Mouse (Mus musculus) midbrain, embryonic 15.5 days (tissue): Measurements from ENCODE around the gene Zgpat. TPM values are rescaled to one million over a fixed set of nuclear protein-coding genes. Genes with fewer than 3 reads are reported as not detected.

Experiments
- ATAC-seq: fragments of 200-750 bp; cut with Nextera tagmentation; replicated peaks from 2 replicates; pipeline ENCODE4 v1.8.0; 2017; ENCODE audit warnings: moderate TSS enrichment
- H3K27ac ChIP-seq: fragments of 300-500 bp; sonication (generic); 2 replicates; pipeline ENCODE4 v1.5.1; 2015; ENCODE audit warnings: mild to moderate bottlenecking, inconsistent platforms
- H3K27me3 ChIP-seq: fragments of 300-500 bp; sonication (generic); replicated peaks from 2 replicates; pipeline ENCODE4 v1.6.1; 2015; ENCODE audit warnings: inconsistent platforms
- H3K36me3 ChIP-seq: fragments of 300-500 bp; sonication (generic); replicated peaks from 2 replicates; pipeline ENCODE4 v1.6.1; 2015; ENCODE audit warnings: inconsistent platforms
- H3K4me1 ChIP-seq: fragments of 300-500 bp; sonication (generic); 2 replicates; pipeline ENCODE4 v1.6.1; 2015; ENCODE audit warnings: inconsistent platforms
- H3K4me2 ChIP-seq: fragments of 300-500 bp; sonication (generic); 2 replicates; pipeline ENCODE4 v1.6.1; 2015; ENCODE audit warnings: inconsistent platforms, mild to moderate bottlenecking, moderate library complexity
- H3K4me3 ChIP-seq: fragments of 300-500 bp; sonication (generic); 2 replicates; pipeline ENCODE4 v1.5.1; 2015; ENCODE audit warnings: mild to moderate bottlenecking, inconsistent platforms
- H3K9ac ChIP-seq: fragments of 300-500 bp; sonication (generic); 2 replicates; pipeline ENCODE4 v1.6.1; 2015; ENCODE audit warnings: mild to moderate bottlenecking, inconsistent platforms
- H3K9me3 ChIP-seq: fragments of 300-500 bp; sonication (generic); 2 replicates; pipeline ENCODE4 v1.6.1; 2016; ENCODE audit warnings: inconsistent platforms
- WGBS: fragments of 180-500 bp; shearing (Covaris S2); methylation state at CpG from one replicate; pipeline ENCODE4 v1.1.7; 2015; ENCODE audit warnings: mixed read lengths; 5-methylcytosine and 5-hydroxymethylcytosine counted together
- polyA plus RNA-seq: library from polyadenylated mRNA; unstranded; fragments of >200 nt; fragmentation: Nextera tagmentation; extraction: Ambion mirVana; gene quantifications from 2 replicates; pipeline ENCODE4 v1.2.1, GENCODE M21; 2015

Zgpat gene
- polyA plus RNA-seq, 1 experiment from 2014 or later, result 103 TPM

DNA sequence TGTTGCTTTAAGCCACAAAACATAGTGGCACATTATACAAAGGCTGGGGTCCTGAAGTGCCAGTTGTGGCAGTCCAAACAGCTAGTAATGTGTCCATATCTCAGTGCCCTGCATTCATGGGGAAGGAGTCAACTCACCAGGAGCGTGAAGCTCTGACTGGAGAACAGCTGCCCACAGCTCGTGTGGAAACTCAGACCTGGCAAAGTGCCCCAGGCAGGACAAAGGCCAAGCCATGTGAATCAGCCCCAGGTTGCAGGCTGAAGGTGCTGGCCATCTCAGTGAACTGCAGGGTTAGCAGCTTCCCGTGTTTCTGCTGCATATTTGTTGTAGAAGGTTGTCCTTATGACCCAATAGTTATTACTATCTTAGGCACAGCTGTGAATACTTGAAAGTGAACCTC is 51.2 kb downstream of the Zgpat start:
- H3K9ac ChIP-seq, result no peak overlapping the region
- no peak overlapping the region for H3K27ac ChIP-seq
- ATAC-seq, result no peak
- H3K36me3 ChIP-seq, result no peaks in the 10 kb centered on the region
- H3K4me2 ChIP-seq, result no peak overlapping the region
- no peaks in the 10 kb centered on the region for H3K9me3 ChIP-seq
- 0 out of 2 replicates have a peak, but pooled peaks cover under 1% of the 10 kb centered on the region for H3K4me1 ChIP-seq
- WGBS, result 58% methylated on average over 3 of the region's 3 CpGs
- H3K27me3 ChIP-seq, result no peaks in the 10 kb centered on the region
- no peak overlapping the region for H3K4me3 ChIP-seq

DNA sequence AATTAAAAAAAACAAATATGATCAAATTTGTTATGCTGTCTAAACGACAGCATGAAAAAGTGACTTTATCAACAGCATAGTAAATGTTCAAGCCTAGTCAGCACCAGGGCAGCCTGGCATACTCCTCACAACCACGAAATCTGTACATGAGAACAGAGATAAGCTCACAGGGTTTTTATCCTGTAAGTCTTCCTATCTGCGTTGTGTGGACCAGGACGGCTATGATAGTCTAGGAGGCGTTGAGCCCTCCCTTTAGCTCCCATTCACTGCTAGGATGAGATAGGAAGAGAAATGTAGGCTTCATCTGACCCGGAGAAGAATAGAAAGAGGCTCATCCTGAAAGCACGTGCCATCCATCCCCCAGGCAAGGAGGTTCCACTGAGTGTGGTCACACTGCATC is 54.6 kb downstream of the Zgpat start:
- no peaks in the 10 kb centered on the region for H3K9me3 ChIP-seq
- 76% methylated on average over 7 of the region's 7 CpGs for WGBS
- H3K4me1 ChIP-seq, result no peaks in the 10 kb centered on the region
- no peak overlapping the region for H3K9ac ChIP-seq
- no peak overlapping the region for H3K4me3 ChIP-seq
- no peak overlapping the region for H3K27ac ChIP-seq
- H3K4me2 ChIP-seq, result no peak overlapping the region
- peaks cover 12% of the 10 kb centered on the region for H3K36me3 ChIP-seq
- H3K27me3 ChIP-seq, result no peaks in the 10 kb centered on the region
- ATAC-seq, result no peak

GRCm38 (mm10) chr2:181420426-181420825 is 55.7 kb downstream of the Zgpat start:
- WGBS, result 79% methylated on average over 4 of the region's 4 CpGs
- H3K4me1 ChIP-seq, result no peaks in the 10 kb centered on the region
- no peaks in the 10 kb centered on the region for H3K27me3 ChIP-seq
- no peak overlapping the region for H3K4me2 ChIP-seq
- H3K9me3 ChIP-seq, result no peaks in the 10 kb centered on the region
- no peak overlapping the region for H3K4me3 ChIP-seq
- H3K9ac ChIP-seq, result no peak overlapping the region
- no peak overlapping the region for H3K27ac ChIP-seq
- H3K36me3 ChIP-seq, result peaks cover 12% of the 10 kb centered on the region
- no peak for ATAC-seq

- WGBS, result 85% methylated on average over 4 of the region's 4 CpGs
- Histone ChIP-seq H3K27ac (no peak overlapping the region), H3K9ac (no peak overlapping the region), H3K9me3 (no peaks in the 10 kb centered on the region), H3K4me1 (no peaks in the 10 kb centered on the region), H3K4me2 (no peak overlapping the region), H3K36me3 (peaks cover 12% of the 10 kb centered on the region), H3K4me3 (no peak overlapping the region), H3K27me3 (no peaks in the 10 kb centered on the region)
- no peak for ATAC-seq
These were observed 56.3 kb downstream of the Zgpat start for GRCm38 (mm10) chr2:181420903-181421638.

- ATAC-seq, result no peak
- WGBS, result 92% methylated on average over 9 of the region's 9 CpGs
- H3K4me3 ChIP-seq, result no peak overlapping the region
- H3K27ac ChIP-seq, result no peak overlapping the region
- no peaks in the 10 kb centered on the region for H3K4me1 ChIP-seq
- H3K9me3 ChIP-seq, result no peaks in the 10 kb centered on the region
- H3K27me3 ChIP-seq, result no peaks in the 10 kb centered on the region
- H3K36me3 ChIP-seq, result peaks cover 12% of the 10 kb centered on the region
- H3K9ac ChIP-seq, result no peak overlapping the region
- H3K4me2 ChIP-seq, result no peak overlapping the region
These were observed 59.1 kb downstream of the Zgpat start for GRCm38 (mm10) chr2:181423834-181424233.

Other genes with a start within 250 kb of the Zgpat start
- gene Kcnq2, start 229.6 kb upstream of the Zgpat start, polyA plus RNA-seq, result 54.0 and 62.5 TPM in 2 replicates
- 11.5 and 12.1 TPM in 2 replicates for gene Eef1a2, start 207.9 kb upstream of the Zgpat start, polyA plus RNA-seq
- gene Ppdpf, start 177.7 kb upstream of the Zgpat start, polyA plus RNA-seq, result 432 and 436 TPM in 2 replicates
- gene Ptk6, start 162.1 kb upstream of the Zgpat start, polyA plus RNA-seq, result not detected in 2 replicates
- 0.18 and 0.22 TPM in 2 replicates for gene Srms, start 151.7 kb upstream of the Zgpat start, polyA plus RNA-seq
- 0.14 and 0.24 TPM in 2 replicates for gene Fndc11, start 144.9 kb upstream of the Zgpat start, polyA plus RNA-seq
- gene Helz2, start 122.9 kb upstream of the Zgpat start, polyA plus RNA-seq, result 0.40 and 0.66 TPM in 2 replicates
- gene Gmeb2, start 76.9 kb upstream of the Zgpat start, polyA plus RNA-seq, result 18.1 and 19.4 TPM in 2 replicates
- 1,443 and 1,470 TPM in 2 replicates for gene Stmn3, start 50.4 kb upstream of the Zgpat start, polyA plus RNA-seq
- gene Rtel1, start 45.2 kb upstream of the Zgpat start, polyA plus RNA-seq, result 44.1 and 50.0 TPM in 2 replicates
- 96.4 and 99.7 TPM in 2 replicates for gene Arfrp1, start 476 bp downstream of the Zgpat start, polyA plus RNA-seq
- 66.3 and 71.4 TPM in 2 replicates for gene Lime1, start 15.2 kb downstream of the Zgpat start, polyA plus RNA-seq
- gene Zbtb46, start 94.5 kb downstream of the Zgpat start, polyA plus RNA-seq, result 23.8 and 26.0 TPM in 2 replicates
- gene Abhd16b, start 128.3 kb downstream of the Zgpat start, polyA plus RNA-seq, result 0.09 and 0.12 TPM in 2 replicates
- gene Tpd52l2, start 132.2 kb downstream of the Zgpat start, polyA plus RNA-seq, result 117 TPM in 2 replicates
- gene Dnajc5, start 155.6 kb downstream of the Zgpat start, polyA plus RNA-seq, result 291 and 297 TPM in 2 replicates
- gene Uckl1, start 220.0 kb downstream of the Zgpat start, polyA plus RNA-seq, result 77.2 and 81.8 TPM in 2 replicates
- gene Prpf6, start 226.9 kb downstream of the Zgpat start, polyA plus RNA-seq, result 68.4 and 69.0 TPM in 2 replicates
- gene Zfp512b, start 227.9 kb downstream of the Zgpat start, polyA plus RNA-seq, result 97.1 and 111 TPM in 2 replicates
- 232 and 239 TPM in 2 replicates for gene Samd10, start 234.3 kb downstream of the Zgpat start, polyA plus RNA-seq